Comparison of ENCODE assay signal across 9 mouse cellular contexts in genomic region chr14:33695362-33695982, GRCm38 (mm10).
DNase-seq lines count a peak whose midpoint lies in the region; ATAC-seq and TF ChIP-seq lines count a peak whose summit lies in the region.
"Had no signal": no experiment of that assay in that cellular context is flagged by ENCODE, and none has a peak within 500 bp of the region (broad histone marks: within the 10 kb centered on the region; RNA-seq: fewer than 3 reads in every experiment).

No protein-coding gene starts in this region.

- 15% methylated on average over 7 of the region's 8 CpGs for WGBS in embryonic facial prominence, embryonic 14.5 days
- 18% methylated on average over 8 of the region's 8 CpGs for WGBS in heart, embryonic 15.5 days
- WGBS in liver, postnatal 0 days (ENCODE audit: insufficient replicate concordance) = 21% methylated on average over 8 of the region's 8 CpGs

- no peak overlapping the region for H3ac ChIP-seq in C2C12 (ENCODE audit: control insufficient read depth, insufficient read length, low read depth)

- no peaks in the 10 kb centered on the region for H3K9me3 ChIP-seq in embryonic facial prominence, embryonic 14.5 days (ENCODE audit: control insufficient read depth, low read length)
- H3K9me3 ChIP-seq in heart, embryonic 15.5 days (replicated peaks) = no peaks in the 10 kb centered on the region
- no peaks in the 10 kb centered on the region for H3K9me3 ChIP-seq in liver, postnatal 0 days (ENCODE audit: low read length)
- H3K9me3 ChIP-seq: embryonic facial prominence, embryonic 13.5 days had no signal

- 0 out of 2 replicates have a peak, but pooled peaks have one; percentile 38 for ATAC-seq in embryonic facial prominence, embryonic 14.5 days (ENCODE audit: low read depth)
- ATAC-seq in heart, embryonic 15.5 days (replicated peaks; ENCODE audit: insufficient number of reproducible peaks, insufficient read depth, low FRiP score, low read depth) = 0 out of 2 replicates have a peak, but pooled peaks have one; percentile 5
- ATAC-seq in liver, postnatal 0 days = no peak

- H3K36me3 ChIP-seq in C2C12 (ENCODE audit: control insufficient read depth, insufficient read depth) = no peaks in the 10 kb centered on the region
- H3K36me3 ChIP-seq in embryonic facial prominence, embryonic 14.5 days (ENCODE audit: control insufficient read depth, insufficient read depth, low read length) = no peaks in the 10 kb centered on the region
- H3K36me3 ChIP-seq in heart, embryonic 15.5 days = no peaks in the 10 kb centered on the region
- H3K36me3 ChIP-seq in liver, postnatal 0 days (replicated peaks; ENCODE audit: insufficient read depth, low read length) = no peaks in the 10 kb centered on the region
- H3K36me3 ChIP-seq: embryonic facial prominence, embryonic 13.5 days had no signal

- peaks cover 10% of the 10 kb centered on the region; the same call in 1 of the 2 replicates for H3K4me1 ChIP-seq in embryonic facial prominence, embryonic 14.5 days (ENCODE audit: control insufficient read depth, insufficient read depth, low read length)
- peaks cover 13% of the 10 kb centered on the region for H3K4me1 ChIP-seq in heart, embryonic 15.5 days (replicated peaks)
- no peaks in the 10 kb centered on the region for H3K4me1 ChIP-seq in liver, postnatal 0 days (ENCODE audit: insufficient read depth)

- peak; percentile 47 for TF ChIP-seq CTCF in C2C12 (IDR thresholded peaks at IDR 0.05; ENCODE audit: control insufficient read depth, insufficient read depth, insufficient read length)
- TF ChIP-seq CTCF in liver, postnatal 0 days (IDR thresholded peaks at IDR 0.05; ENCODE audit: low read depth) = peak; percentile 90

- TF ChIP-seq EP300 in liver, postnatal 0 days (IDR thresholded peaks at IDR 0.05; ENCODE audit: low read depth) = no peak

- H3K27ac ChIP-seq in embryonic facial prominence, embryonic 14.5 days (replicated peaks; ENCODE audit: low read depth, low read length) = no peak overlapping the region
- H3K27ac ChIP-seq in heart, embryonic 15.5 days = no peak overlapping the region
- H3K27ac ChIP-seq in liver, postnatal 0 days (ENCODE audit: low read depth) = no peak overlapping the region
- H3K27ac ChIP-seq: embryonic facial prominence, embryonic 13.5 days had no signal

- peak; percentile 82 for DNase-seq in adrenal gland, postnatal 25 days
- peak; percentile 68 for DNase-seq in embryonic facial prominence, embryonic 14.5 days (ENCODE audit: low spot score)
- DNase-seq in kidney, postnatal 36 days = peak; percentile 76 to 91
- DNase-seq in liver, postnatal 0 days = peak; percentile 76
- peak; percentile 76 for DNase-seq in ovary, postnatal 36 days (ENCODE audit: low spot score)
- DNase-seq in urinary bladder, postnatal 14 days (ENCODE audit: low spot score) = peak; percentile 76

- H3K79me3 ChIP-seq in C2C12 (ENCODE audit: low read depth) = no peaks in the 10 kb centered on the region

- no peaks in the 10 kb centered on the region for H3K79me2 ChIP-seq in C2C12 (ENCODE audit: control insufficient read depth, insufficient read depth)

- no peak overlapping the region for H3K4me2 ChIP-seq in embryonic facial prominence, embryonic 14.5 days (ENCODE audit: low read depth, low read length)
- no peak overlapping the region for H3K4me2 ChIP-seq in heart, embryonic 15.5 days
- H3K4me2 ChIP-seq in liver, postnatal 0 days (ENCODE audit: low read depth, low read length) = no peak overlapping the region
- H3K4me2 ChIP-seq: embryonic facial prominence, embryonic 13.5 days had no signal

- H3K27me3 ChIP-seq in C2C12 (ENCODE audit: control insufficient read depth, insufficient read depth, insufficient read length) = peaks cover 6% of the 10 kb centered on the region
- no peaks in the 10 kb centered on the region for H3K27me3 ChIP-seq in embryonic facial prominence, embryonic 14.5 days (replicated peaks; ENCODE audit: control insufficient read depth, insufficient read depth, low read length)
- 0 out of 2 replicates have a peak, but pooled peaks cover 5% of the 10 kb centered on the region for H3K27me3 ChIP-seq in heart, embryonic 15.5 days
- H3K27me3 ChIP-seq in liver, postnatal 0 days (ENCODE audit: insufficient read depth, low read length) = no peaks in the 10 kb centered on the region

- no peak overlapping the region for H3K9ac ChIP-seq in embryonic facial prominence, embryonic 14.5 days (ENCODE audit: low read depth, low read length)
- H3K9ac ChIP-seq in heart, embryonic 15.5 days = no peak overlapping the region
- no peak overlapping the region for H3K9ac ChIP-seq in liver, postnatal 0 days (replicated peaks)
- H3K9ac ChIP-seq: embryonic facial prominence, embryonic 13.5 days had no signal

- no peak overlapping the region for H3K4me3 ChIP-seq in C2C12 (ENCODE audit: insufficient read depth, poor library complexity, severe bottlenecking)
- H3K4me3 ChIP-seq in embryonic facial prominence, embryonic 14.5 days (ENCODE audit: low read depth, low read length) = no peak overlapping the region
- no peak overlapping the region for H3K4me3 ChIP-seq in heart, embryonic 15.5 days
- no peak overlapping the region for H3K4me3 ChIP-seq in liver, postnatal 0 days (ENCODE audit: low read depth, low read length)
- H3K4me3 ChIP-seq: embryonic facial prominence, embryonic 13.5 days had no signal

TF ChIP-seq in C2C12, 6 proteins besides CTCF, POLR2A, EP300 and RAD21:
- TF ChIP-seq MAX (IDR thresholded peaks at IDR 0.05) (no peak), MYOD1 (IDR thresholded peaks at IDR 0.05; ENCODE audit: control insufficient read depth, insufficient read length, low read depth) (no peak), USF1 (IDR thresholded peaks at IDR 0.05; ENCODE audit: low read depth) (no peak), MYOG (IDR thresholded peaks at IDR 0.05; ENCODE audit: control insufficient read depth, extremely low read depth, insufficient read length) (no peak), FOSL1 (IDR thresholded peaks at IDR 0.05; ENCODE audit: insufficient read depth, low read length, poor library complexity, severe bottlenecking) (no peak), CEBPB (IDR thresholded peaks at IDR 0.05; ENCODE audit: low read depth) (no peak)
